Mouse (Mus musculus) spleen, postnatal 4 days (tissue): ENCODE measurements at regions not wholly inside any gene's neighbourhood (a gene's known extent, or its start where the extent isn't known, plus 50 kb on each side); places are given as distances from the start of the nearest gene placed in this dataset.

Experiments used
- DNase-seq, 2 experiments: peaks; one replicate each; pipeline ENCODE4 v3.0.0; 2022; ENCODE audit warnings: low spot score in 2 of 2

DNA sequence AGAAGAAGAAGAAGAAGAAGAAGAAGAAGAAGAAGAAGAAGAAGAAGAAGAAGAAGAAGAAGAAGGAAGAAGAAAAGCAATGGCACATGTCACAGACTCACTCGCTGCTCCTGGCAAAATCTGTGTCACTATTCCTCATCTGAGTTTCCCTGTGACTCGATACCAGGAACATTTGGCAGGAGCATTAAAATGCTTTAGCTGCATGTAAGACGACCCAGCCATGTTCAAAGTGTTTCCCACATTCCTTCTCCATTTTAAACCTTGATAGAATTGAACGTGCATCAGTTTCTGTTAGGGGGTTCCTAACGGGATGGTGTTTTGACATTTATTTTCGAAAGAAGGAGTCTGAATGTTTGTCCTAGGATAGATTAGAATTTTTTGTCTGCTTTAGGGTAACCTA, 51.2 kb upstream of the Pja2 start:
- DNase-seq = no peak

DNA sequence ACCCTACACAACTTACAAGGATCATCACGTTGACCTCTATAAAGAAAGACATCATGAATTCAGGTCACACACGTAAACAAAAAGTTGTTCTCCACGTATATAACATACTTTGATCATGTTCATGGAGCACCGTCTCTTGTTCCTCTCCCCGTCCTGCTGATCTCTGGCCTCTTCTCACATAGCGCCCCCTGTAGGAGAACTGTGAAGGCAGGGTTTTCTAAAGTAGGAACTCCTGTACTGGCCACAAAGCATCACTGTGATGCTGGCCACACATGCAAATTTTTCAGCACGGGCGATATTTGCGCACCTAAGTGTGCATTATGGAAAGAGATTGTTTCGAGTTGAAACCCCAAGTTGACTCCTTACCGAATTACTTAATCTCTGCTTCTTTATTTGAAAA, 51.9 kb upstream of the Pja2 start:
- no peak for DNase-seq

DNA sequence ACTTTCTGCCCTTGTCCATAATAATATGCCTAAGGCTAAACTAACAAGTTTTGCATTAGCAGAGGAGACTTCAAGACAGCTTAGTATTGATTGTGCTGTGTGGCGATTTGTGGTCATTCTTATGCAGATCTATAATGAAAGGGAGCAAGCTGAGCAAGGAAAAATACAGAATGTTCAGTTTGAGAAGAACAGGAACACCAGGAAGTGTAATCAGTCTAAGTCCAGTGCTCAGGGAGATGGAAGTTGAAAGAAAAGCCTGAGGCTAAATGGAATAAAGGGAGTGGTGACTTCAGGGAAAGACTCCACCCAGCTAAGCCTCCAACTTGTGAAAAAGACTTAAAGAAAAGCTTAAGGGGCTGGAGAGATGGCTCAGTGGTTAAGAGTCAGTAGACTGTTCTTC, 58.6 kb upstream of the Pja2 start:
- DNase-seq = no peak

DNA sequence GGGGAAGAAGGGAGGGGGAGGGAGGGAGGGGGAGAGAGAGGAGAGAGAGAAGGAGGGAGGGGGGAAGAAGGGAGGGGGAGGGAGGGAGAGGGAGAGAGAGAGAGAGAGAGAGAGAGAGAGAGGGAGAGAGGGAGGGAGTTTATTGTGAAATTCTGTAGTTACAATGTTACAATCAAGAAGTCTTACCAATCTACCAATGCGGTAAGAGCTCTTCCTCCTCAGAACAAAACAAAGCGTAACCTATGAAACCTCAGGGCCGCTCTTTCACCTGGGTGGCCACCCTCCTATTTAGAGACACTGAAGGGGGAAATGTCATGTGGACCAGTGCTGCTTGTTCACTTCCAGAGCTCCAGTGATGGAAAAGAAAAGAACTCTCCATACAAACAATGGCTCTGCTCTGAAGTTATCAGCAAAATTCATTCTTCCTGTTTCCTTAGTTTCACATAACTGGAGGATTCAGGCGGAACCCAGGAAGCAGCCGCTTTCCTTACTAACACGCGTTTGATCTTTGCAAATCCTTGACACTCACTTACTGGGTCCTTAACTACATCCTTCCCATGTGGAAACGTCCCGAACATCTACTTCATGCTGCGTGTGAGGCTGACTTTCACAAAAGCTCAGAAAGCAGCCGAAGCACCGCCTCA, 65.7 kb upstream of the Pja2 start:
- DNase-seq = no peak

GRCm38 (mm10) chr17:64398114-64398692, 66.5 kb upstream of the Pja2 start:
- DNase-seq = no peak

DNA sequence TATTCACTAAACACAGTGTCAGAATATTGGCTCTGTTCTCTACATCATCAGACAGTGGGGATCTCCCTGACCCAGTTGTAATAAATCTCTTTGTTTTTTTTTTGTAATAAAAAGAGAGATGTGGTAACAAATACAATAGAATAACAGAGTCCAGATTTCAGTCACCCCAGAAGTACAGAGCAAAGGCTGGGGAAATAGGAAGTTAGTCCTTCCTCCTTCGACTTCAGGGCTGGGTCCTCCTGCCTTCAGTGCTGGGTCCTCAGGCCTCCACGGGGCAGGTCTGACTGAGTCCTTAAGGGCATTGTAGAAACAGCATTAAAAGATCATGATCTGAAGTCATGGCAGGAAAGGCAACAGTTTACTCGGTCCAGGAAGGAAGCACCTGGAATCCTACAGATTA, 67.0 kb upstream of the Pja2 start:
- no peak for DNase-seq

DNA sequence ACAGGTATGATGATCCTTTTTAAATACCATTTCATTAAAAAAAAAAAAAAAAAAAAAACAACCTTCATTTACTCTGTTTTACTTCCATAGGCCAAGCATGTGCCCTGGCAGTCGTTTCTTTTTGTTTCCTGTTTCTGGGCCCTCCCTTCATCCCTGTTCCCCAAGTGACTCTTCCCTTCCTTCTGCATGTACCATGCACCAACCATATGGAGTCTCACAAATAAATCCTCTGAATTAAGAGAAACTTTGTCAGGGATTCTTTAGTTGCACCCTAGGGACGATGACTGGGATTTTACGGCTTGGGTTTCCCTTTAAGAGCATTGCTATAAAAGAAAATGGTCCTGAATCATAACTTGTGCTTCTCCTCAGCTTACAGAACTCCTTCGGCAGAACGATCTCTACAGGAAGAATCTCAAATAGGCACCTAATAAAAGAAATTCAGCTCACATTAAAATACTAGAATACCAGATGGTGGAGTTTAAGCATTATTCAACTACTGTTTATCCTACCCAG, 75.1 kb upstream of the Pja2 start:
- DNase-seq = no peak

- no peak for DNase-seq
These were observed 75.7 kb upstream of the Pja2 start for GRCm38 (mm10) chr17:64407255-64408011.

- no peak for DNase-seq
These were observed 94.1 kb upstream of the Pja2 start for GRCm38 (mm10) chr17:64425811-64426210.

GRCm38 (mm10) chr17:64426536-64426935, 94.8 kb upstream of the Pja2 start:
- no peak for DNase-seq

- DNase-seq = no peak
These were observed 107.9 kb upstream of the Pja2 start for GRCm38 (mm10) chr17:64439571-64439970.

DNA sequence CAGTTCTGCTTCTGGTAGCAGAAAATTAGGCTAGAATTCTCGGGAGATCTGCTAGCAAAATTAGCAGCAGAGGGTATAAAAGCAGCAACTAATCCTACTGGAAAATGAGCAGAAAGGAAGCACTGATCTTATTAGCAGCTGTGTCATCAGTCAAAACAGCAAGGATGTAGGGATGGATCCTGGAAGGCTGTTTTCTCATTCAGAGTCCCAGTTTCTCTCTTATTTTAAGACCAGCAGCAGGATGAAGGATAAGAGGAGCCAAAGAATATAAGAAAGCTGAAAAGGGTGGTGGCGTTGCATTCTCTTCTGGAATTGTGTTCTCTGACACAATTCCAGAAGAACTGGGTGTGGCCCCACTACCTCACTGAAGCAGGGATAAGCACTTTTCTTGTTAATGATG, 123.0 kb upstream of the Pja2 start:
- no peak for DNase-seq

DNA sequence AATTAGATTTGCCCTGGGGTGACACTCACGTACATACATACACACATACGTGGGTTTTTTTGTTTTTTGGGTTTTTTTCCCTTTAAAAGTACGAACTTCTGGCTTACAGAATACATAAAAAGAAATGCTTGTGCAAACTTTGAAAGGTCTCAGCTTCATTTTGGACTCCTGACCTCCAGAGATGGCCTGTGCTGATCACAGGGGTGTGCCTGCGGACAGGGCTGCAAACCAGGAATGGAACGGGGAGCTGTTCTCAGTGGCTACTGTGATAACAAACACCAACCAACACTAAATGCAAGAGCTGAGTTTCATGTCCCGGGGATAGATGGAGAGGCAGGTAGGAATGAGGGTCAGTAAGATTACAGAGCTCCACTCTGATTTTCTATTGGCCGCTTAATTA, 134.3 kb upstream of the Man2a1 start:
- DNase-seq = no peak

DNA sequence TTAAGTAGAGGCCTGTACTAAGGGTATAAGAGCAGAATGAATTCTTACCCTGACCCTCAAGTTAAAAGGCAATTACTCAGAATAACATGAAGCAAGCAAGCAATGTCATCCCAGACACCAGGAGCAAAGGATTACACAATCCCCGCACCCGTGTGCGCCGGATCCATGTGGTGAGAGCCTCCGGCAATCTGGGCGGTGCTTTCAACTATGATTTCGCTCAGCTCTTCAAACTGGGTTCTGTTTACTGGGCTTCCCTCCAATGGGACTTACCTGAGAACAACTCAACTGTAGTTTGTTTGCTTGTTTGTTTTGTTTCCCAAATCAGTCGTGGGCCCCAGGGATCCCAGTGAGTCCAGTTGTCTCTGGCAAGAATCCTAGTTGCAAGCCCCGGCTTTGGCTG, 133.8 kb upstream of the Man2a1 start:
- DNase-seq = no peak

- no peak for DNase-seq
These were observed 133.2 kb upstream of the Man2a1 start for GRCm38 (mm10) chr17:64467297-64467696.

DNA sequence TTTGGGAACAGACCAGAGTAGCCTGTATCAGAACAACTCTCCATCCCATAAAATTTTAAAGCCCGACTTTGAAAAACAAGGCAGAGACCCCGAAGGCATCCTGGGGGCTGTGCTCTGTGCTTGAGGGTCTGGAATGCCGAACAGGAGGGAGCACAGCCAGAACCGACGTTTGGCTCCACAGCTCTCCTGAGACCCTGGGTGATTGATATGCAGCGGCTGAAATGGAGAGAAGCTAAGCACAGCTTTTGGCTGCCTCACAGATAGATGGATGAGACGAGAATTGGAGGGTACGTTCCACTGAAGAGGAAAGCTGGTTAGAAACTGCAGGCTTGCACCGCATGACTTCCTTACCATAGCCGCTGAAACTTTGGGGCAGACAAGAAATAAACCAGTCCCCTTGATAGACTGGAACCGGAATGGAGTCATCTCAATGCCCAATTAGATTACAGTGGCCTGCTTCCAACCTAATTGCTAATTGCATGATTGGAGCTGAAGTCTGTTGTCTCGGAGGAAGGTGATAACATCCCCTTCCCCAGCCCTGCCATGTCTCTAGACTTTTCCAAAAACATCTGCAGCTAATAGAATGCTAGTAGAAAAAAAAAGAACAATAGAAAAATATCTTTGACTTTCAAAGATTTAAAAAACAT, 130.7 kb upstream of the Man2a1 start:
- no peak for DNase-seq

DNA sequence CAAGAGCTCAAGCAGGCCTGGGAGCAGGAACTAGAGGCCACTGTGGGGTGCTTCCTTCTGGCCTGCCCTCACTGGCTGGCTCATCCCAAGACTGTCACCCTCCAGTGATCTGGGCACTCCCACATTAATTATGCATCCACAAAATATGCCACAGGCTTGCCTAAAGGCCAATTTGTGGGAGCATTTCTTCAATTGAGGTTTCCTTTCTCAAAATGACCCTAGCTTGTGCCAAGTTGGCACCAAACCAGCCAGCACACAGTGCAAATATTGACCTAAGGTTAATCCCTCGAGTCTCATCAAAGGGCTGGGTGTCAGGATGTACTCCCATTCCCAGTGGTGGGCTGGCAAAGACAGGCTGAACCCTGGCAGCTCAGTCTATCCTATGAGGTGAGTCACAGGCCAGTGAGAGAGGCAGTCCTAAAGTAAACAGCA, 119.9 kb upstream of the Man2a1 start:
- no peak for DNase-seq

- peak in 1 of 2 experiments; percentile 15 for DNase-seq
These were observed 115.7 kb upstream of the Man2a1 start for GRCm38 (mm10) chr17:64484835-64485234.

DNA sequence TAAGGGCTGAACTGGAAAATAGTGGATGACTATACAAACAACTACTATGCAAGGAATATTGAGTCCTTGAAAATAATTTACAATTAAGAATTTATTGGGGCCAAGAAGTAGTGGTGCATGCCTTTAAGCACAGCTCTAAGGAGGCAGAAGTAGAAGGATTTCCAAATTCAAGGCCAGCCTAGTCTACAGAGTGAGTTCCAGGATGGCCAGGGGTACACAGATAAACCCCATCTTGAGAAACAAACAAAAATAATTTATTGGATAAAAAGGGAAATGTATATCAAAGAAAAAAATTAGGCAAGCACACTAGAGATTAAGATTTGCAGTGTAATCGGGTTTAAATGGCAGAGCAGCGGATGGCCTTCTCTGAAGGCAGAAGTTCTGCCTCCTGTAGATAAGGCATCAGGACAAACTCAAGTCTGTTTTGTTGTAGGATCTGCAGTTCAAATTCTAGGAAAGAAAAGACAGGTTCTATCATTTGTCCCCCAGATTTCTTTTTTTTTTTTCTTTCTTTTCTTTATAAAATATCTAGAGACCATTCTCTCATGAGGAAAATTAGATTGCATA, 110.7 kb upstream of the Man2a1 start:
- peak in 1 of 2 experiments; percentile 5 for DNase-seq

DNA sequence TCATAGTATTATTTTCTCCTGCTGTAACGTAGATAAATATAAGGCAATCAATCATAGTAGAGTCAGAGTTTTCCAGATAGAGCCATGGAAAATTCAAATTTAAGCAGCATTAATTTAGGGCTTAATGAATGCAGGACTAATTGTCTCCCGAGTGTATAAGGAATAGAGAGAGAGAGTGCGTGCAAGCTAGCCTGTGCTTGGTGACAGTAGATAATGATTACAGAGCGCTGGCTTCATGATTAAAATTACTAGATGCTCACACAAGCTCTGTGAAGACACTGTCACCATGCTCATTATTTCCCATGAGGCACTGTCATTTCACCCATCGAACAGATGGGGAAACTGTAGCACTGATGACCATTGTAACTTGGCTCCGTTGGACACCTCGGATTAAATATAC, 109.9 kb upstream of the Man2a1 start:
- DNase-seq = peak in 1 of 2 experiments; percentile 7

DNA sequence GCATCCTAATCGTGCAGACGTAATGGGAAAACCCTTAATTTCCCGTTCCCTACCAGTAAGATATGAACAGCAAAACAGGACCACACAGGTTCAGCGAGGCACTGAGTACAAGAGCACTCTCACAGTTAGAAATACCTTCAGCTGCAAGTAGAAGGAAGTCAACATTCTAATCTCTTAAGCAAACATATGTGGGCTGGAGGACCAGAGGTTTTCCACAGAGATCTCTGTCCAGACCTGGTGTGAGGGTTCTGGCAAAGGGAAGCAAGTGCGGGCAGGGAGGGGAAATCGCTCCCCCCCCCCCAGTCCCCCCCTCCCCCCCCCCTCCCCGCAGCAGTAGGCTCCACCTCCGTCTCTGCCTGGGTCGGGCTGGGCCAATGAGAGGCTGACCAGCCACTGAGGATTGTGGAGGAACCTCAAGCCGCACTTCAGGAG, 108.6 kb upstream of the Man2a1 start:
- peak in 1 of 2 experiments; percentile 44 for DNase-seq
